Mouse (Mus musculus) neural tube, embryonic 13.5 days (tissue): ENCODE measurements around the gene Zfp948. TPM values are rescaled to one million over a fixed set of nuclear protein-coding genes. Genes with fewer than 3 reads are reported as not detected.

Source experiments
- polyA plus RNA-seq: library from polyadenylated mRNA; unstranded; fragments of >200 nt; fragmentation: Nextera tagmentation; extraction: Ambion mirVana; gene quantifications from 2 replicates; pipeline ENCODE4 v1.2.1, GENCODE M21; 2015

Gene Zfp948
- polyA plus RNA-seq, 1 experiment from 2014 or later = 20.3 TPM

Other genes starting within 250 kb of the Zfp948 start
- gene Zfp677, start 183.3 kb upstream of the Zfp948 start, polyA plus RNA-seq = 4.3 and 5.6 TPM in 2 replicates
- 5.0 and 5.6 TPM in 2 replicates for gene Zfp54, start 143.8 kb upstream of the Zfp948 start, polyA plus RNA-seq
- 15.2 and 16.5 TPM in 2 replicates for gene Zfp51, start 116.6 kb upstream of the Zfp948 start, polyA plus RNA-seq
- gene Zfp53, start 78.0 kb upstream of the Zfp948 start, polyA plus RNA-seq = 9.4 and 10.1 TPM in 2 replicates
- gene Zfp52, start 31.5 kb upstream of the Zfp948 start, polyA plus RNA-seq = 1.8 and 2.3 TPM in 2 replicates
- 11.5 and 12.3 TPM in 2 replicates for gene Zfp983, start 83.6 kb downstream of the Zfp948 start, polyA plus RNA-seq
- 16.9 and 19.2 TPM in 2 replicates for gene Gm10226, start 124.9 kb downstream of the Zfp948 start, polyA plus RNA-seq
- gene Zfp760, start 140.7 kb downstream of the Zfp948 start, polyA plus RNA-seq = 12.1 and 13.4 TPM in 2 replicates
- 10.8 and 12.2 TPM in 2 replicates for gene Zfp229, start 163.8 kb downstream of the Zfp948 start, polyA plus RNA-seq